Mouse (Mus musculus) brain, embryonic 14.5 days (tissue): ENCODE data around the gene Card10. TPM values are rescaled to one million over a fixed set of nuclear protein-coding genes. Genes with fewer than 3 reads are reported as not detected.
A peak's percentile ranks its signal among the peaks of the same experiment; 100 is the strongest.

Experiments
- DNase-seq: peaks from one replicate; pipeline ENCODE4 v3.0.0-alpha.2; 2011; ENCODE audit warnings: low read depth
- CTCF ChIP-seq: fragments of 200-500 bp; IDR thresholded peaks from 2 replicates; pipeline ENCODE4 v1.5.1; 2012; ENCODE audit warnings: inconsistent platforms, mild to moderate bottlenecking, moderate library complexity, borderline replicate concordance; ENCODE audit not compliant: insufficient read depth, insufficient read length; ENCODE audit errors: extremely low read depth
- POLR2A ChIP-seq: fragments of 200-500 bp; IDR thresholded peaks from 2 replicates; pipeline ENCODE4 v1.6.1; 2012; ENCODE audit warnings: mild to moderate bottlenecking, inconsistent platforms, borderline replicate concordance; ENCODE audit not compliant: poor library complexity, insufficient read depth, insufficient read length, severe bottlenecking; ENCODE audit errors: extremely low read depth
- polyA plus RNA-seq: library from polyadenylated mRNA; depleted of rRNA; stranded (reverse); fragments of >200 nt; gene quantifications from 2 replicates; pipeline ENCODE4 v1.2.3, GENCODE M21; 2012

Gene Card10
- polyA plus RNA-seq, 1 experiment = 5.5 TPM

DNA sequence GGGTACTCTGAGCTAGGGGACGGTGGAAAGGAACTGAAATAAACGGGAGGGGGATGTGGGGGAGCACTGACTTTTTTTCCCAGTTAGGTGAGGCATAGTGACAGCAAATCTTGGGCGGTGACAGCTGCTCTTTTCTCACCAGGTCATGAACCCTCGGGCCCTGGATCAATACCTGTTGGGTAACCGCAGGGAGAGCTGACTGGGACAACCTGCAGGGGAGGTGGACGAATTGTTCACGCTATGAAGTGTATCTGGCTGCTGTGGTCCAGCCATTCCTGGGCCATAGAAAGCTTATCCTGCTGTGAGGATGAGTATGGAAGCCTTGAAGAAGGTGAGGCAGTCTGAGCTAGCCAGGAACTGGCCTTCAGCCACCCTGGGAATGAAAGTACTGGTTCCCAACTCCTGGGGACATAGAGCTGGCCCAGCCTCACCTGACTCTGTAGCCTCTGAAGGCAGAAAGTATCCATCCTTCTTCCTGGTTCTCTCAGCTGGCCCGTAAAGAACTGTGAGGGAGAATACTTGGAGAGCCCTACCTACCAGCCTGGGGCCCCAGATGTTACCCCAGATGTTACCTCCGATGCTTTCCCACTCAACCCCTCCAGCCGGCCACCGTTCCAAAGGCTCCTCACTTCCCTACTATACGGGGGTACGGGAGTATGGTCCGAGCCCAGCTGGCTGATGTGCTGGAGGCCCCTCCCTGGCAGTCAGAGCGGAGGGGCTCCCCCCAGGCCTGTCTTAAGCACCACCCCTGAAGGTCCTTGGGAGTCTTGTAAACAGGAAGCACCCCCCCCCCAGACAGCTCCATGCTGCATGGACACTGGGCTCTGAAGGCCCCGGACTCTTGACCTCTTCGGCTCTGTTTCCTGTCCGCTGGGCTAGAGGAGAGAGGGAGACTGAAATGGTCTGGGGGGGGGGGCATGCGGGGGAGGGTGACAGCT is 29.1 kb upstream of the Card10 start:
- DNase-seq = no peak
- no peak for TF ChIP-seq POLR2A
- no peak for TF ChIP-seq CTCF

- no peak for DNase-seq
- no peak for TF ChIP-seq POLR2A
- TF ChIP-seq CTCF = no peak
These were observed 28.2 kb upstream of the Card10 start for GRCm38 (mm10) chr15:78830742-78831719.

- TF ChIP-seq CTCF (peak; percentile 18; the same call in 1 of the 2 replicates), POLR2A (no peak)
- no peak for DNase-seq
These were observed 26.8 kb upstream of the Card10 start for GRCm38 (mm10) chr15:78829636-78830035.

GRCm38 (mm10) chr15:78828315-78828714 is 25.5 kb upstream of the Card10 start:
- no peak for DNase-seq
- no peak for TF ChIP-seq POLR2A
- no peak for TF ChIP-seq CTCF

GRCm38 (mm10) chr15:78826213-78827204 is 23.7 kb upstream of the Card10 start:
- TF ChIP-seq CTCF (peak; percentile 97), POLR2A (no peak)
- DNase-seq = peak; percentile 88

GRCm38 (mm10) chr15:78816074-78816391 is 13.2 kb upstream of the Card10 start:
- DNase-seq = no peak
- TF ChIP-seq POLR2A (no peak), CTCF (no peak)

- DNase-seq = no peak
- TF ChIP-seq CTCF = no peak
- no peak for TF ChIP-seq POLR2A
These were observed 12.7 kb upstream of the Card10 start for GRCm38 (mm10) chr15:78815314-78816073.

DNA sequence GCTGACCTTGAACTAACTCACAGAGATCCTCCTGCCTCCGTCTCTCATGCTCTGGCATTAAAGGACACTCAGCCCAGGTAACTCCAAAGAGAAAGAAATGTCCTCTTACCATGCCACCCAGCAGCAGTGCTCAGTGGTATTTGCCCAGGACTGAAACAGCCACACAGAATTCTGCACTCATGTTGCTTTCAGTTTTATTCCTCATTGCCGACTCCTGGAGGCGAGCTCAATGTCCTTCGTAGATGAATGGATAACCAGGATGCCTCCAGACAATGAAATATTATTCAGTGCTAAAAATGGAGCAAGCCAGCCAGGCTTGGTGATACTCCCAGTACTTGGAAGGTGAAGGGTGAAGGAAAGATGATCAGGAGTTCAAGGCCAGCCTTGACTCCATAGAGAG is 10.8 kb upstream of the Card10 start:
- no peak for DNase-seq
- TF ChIP-seq CTCF (no peak), POLR2A (no peak)

DNA sequence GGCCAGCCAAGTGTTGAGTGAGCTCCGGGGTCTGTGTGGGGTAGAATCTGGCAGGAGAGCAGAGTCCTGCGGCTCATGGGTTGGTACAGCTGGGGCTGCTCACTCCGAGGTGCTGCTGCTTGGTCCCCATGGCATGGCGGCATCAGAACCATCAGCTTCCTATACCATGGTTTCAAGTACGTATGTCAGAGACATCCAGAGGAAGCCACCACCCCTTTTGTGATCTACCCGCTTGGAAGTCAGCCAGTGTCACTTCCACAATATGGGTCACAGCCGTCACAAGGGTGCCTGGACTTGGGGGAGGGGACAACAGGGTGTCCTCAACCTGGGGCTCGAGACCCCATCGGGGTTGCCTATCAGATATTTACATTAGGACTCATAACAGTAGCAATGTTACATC is 7.3 kb upstream of the Card10 start:
- DNase-seq = no peak
- TF ChIP-seq POLR2A (no peak), CTCF (no peak)

- no peak for TF ChIP-seq CTCF
- TF ChIP-seq POLR2A = no peak
- DNase-seq = no peak
These were observed 6.9 kb upstream of the Card10 start for GRCm38 (mm10) chr15:78809739-78810138.

DNA sequence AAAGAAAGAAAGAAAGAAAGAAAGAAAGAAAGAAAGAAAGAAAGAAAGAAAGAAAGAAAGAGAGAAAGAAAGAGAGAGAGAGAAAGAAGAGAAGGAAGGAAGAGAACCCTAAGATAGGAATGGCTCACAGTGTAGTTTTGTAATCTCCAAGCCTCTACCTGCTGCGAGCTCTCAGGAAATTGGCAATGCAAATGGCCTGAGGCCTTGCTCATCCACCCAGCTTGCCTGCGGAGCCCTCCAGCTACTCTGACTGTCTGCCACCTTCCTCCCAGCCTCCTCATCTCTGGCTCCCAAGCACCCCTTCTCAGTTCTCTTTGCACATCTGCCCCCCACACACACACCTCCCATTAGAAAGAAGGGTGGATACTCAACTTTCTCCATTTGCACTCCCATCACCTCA is 6.1 kb upstream of the Card10 start:
- TF ChIP-seq POLR2A (no peak), CTCF (no peak)
- DNase-seq = no peak
